10 mouse cellular contexts compared by ENCODE assay signal in the genomic region with DNA sequence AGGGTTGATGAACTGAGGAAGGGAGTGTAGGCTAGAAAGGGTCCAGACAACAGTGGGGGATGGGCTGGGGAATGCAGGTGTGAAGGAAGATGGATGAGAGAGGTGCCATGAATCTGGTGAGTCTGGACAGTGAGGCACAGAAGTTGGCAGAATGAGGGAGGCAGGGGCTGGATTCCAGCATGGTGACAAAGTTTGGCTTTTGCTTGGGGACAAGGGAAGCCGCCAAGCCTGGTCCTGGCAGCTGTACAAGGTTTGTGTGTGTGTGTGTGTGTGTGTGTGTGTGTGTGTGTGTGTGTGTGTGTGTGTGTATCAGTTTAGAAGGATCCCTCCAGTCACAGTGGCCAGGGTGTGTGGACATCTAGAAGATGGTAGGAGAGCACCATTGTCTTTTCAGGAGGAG.
DNase-seq lines count a peak whose midpoint lies in the region; ATAC-seq and TF ChIP-seq lines count a peak whose summit lies in the region.
"Had no signal": no experiment of that assay in that cellular context is flagged by ENCODE, and none has a peak within 500 bp of the region (broad histone marks: within the 10 kb centered on the region; RNA-seq: fewer than 3 reads in every experiment).

No protein-coding gene starts in this region.

- H3K27me3 ChIP-seq in heart, embryonic 12.5 days (replicated peaks) = 0 out of 2 replicates have a peak, but pooled peaks cover 3% of the 10 kb centered on the region
- no peaks in the 10 kb centered on the region for H3K27me3 ChIP-seq in heart, embryonic 16.5 days (ENCODE audit: control insufficient read depth, insufficient read depth, low read length)
- H3K27me3 ChIP-seq: liver, embryonic 13.5 days had no signal

- H3K4me3 ChIP-seq in heart, embryonic 12.5 days = no peak overlapping the region
- H3K4me3 ChIP-seq in layer of hippocampus, adult 2 months = no peak overlapping the region
- no peak overlapping the region for H3K4me3 ChIP-seq in heart, embryonic 16.5 days (ENCODE audit: low read length)
- H3K4me3 ChIP-seq: liver, embryonic 13.5 days had no signal

- DNase-seq in adrenal gland, postnatal 10 days = peak; percentile 44
- DNase-seq in adrenal gland, adult 8-10 months = no peak
- DNase-seq in heart, adult 11 months = no peak
- DNase-seq in layer of hippocampus, postnatal 14 days (ENCODE audit: low spot score in 2 of 2) = peak; percentile 53 to 64
- DNase-seq in layer of hippocampus, adult 2 months (ENCODE audit: low spot score in 2 of 2) = no peak
- no peak for DNase-seq in ovary, adult 18-20 months (ENCODE audit: low spot score)
- DNase-seq: liver, embryonic 13.5 days; thymus, postnatal 14 days had no signal

- H3K4me1 ChIP-seq in heart, embryonic 12.5 days (replicated peaks) = peaks cover 33% of the 10 kb centered on the region
- H3K4me1 ChIP-seq in heart, embryonic 16.5 days (ENCODE audit: control insufficient read depth, insufficient read depth, low read length) = peaks cover 13% of the 10 kb centered on the region
- H3K4me1 ChIP-seq: liver, embryonic 13.5 days had no signal

- no peak overlapping the region for H3K4me2 ChIP-seq in heart, embryonic 12.5 days
- no peak overlapping the region for H3K4me2 ChIP-seq in heart, embryonic 16.5 days (ENCODE audit: low read depth, low read length)
- H3K4me2 ChIP-seq: liver, embryonic 13.5 days had no signal

- H3K9me3 ChIP-seq in heart, embryonic 12.5 days (replicated peaks) = no peaks in the 10 kb centered on the region
- H3K9me3 ChIP-seq in heart, embryonic 16.5 days (replicated peaks; ENCODE audit: control insufficient read depth, low read length) = no peaks in the 10 kb centered on the region
- H3K9me3 ChIP-seq: liver, embryonic 13.5 days had no signal

- TF ChIP-seq CTCF in layer of hippocampus, adult 2 months (conservative IDR thresholded peaks at IDR 0.05) = no peak

- no peak overlapping the region for H3K9ac ChIP-seq in heart, embryonic 12.5 days
- H3K9ac ChIP-seq in heart, embryonic 16.5 days (ENCODE audit: low read length) = no peak overlapping the region
- H3K9ac ChIP-seq: liver, embryonic 13.5 days had no signal

- peak overlapping the region; percentile 55 for H3K27ac ChIP-seq in heart, embryonic 12.5 days (ENCODE audit: poor library complexity, severe bottlenecking)
- H3K27ac ChIP-seq in layer of hippocampus, adult 2 months = no peak overlapping the region
- H3K27ac ChIP-seq in heart, embryonic 16.5 days (ENCODE audit: low read length) = peak overlapping the region; percentile 61
- H3K27ac ChIP-seq: liver, embryonic 13.5 days had no signal

- ATAC-seq in heart, embryonic 12.5 days (ENCODE audit: insufficient number of reproducible peaks, low FRiP score) = no peak
- ATAC-seq in heart, embryonic 16.5 days (replicated peaks; ENCODE audit: extremely low read depth, insufficient read depth, low FRiP score) = no peak

- 47% methylated on average over 1 of the region's 1 CpGs for WGBS in heart, embryonic 12.5 days
- WGBS in heart, embryonic 16.5 days = 33% methylated on average over 1 of the region's 1 CpGs

- H3K36me3 ChIP-seq in heart, embryonic 12.5 days = no peaks in the 10 kb centered on the region
- H3K36me3 ChIP-seq in heart, embryonic 16.5 days (ENCODE audit: control insufficient read depth, insufficient read depth) = no peaks in the 10 kb centered on the region
- H3K36me3 ChIP-seq: liver, embryonic 13.5 days had no signal

Comparison
In these comparisons a context has a peak if more than half of its experiments do, and no peak if none do; other contexts are left out.
1. DNase-seq: peak in adrenal gland, postnatal 10 days (single experiment) and layer of hippocampus, postnatal 14 days (2 of 2); none in adrenal gland, adult 8-10 months (single experiment), heart, adult 11 months (single experiment), layer of hippocampus, adult 2 months (0 of 2) and ovary, adult 18-20 months (single experiment).